Mouse (Mus musculus): ENCODE results near the gene Cinp. TPM values are rescaled to one million over a fixed set of nuclear protein-coding genes. Genes with fewer than 3 reads are reported as not detected.
A peak's percentile ranks its signal among the peaks of the same experiment; 100 is the strongest.

Gene Cinp
- polyA plus RNA-seq, 1 experiment, result 54.4 TPM

- Histone ChIP-seq H3K36me3 (ENCODE audit: control insufficient read depth, insufficient read depth) (peaks cover 3% of the 10 kb centered on the region), H3ac (ENCODE audit: control insufficient read depth, insufficient read length) (no peak overlapping the region), H3K4me3 (no peak overlapping the region), H3K79me2 (ENCODE audit: control insufficient read depth, insufficient read depth) (no peaks in the 10 kb centered on the region), H3K4me2 (ENCODE audit: low read depth) (no peak overlapping the region), H3K27me3 (ENCODE audit: control insufficient read depth, insufficient read depth, insufficient read length) (no peaks in the 10 kb centered on the region)
- no peak for TF ChIP-seq MYOG (IDR thresholded peaks at IDR 0.05; ENCODE audit: control insufficient read depth in 1 of 3, insufficient read depth in 1 of 3, insufficient read length in 2 of 3, low read depth in 2 of 3)
- TF ChIP-seq USF1 (IDR thresholded peaks at IDR 0.05; ENCODE audit: low read depth), result no peak
- no peak for TF ChIP-seq CEBPB (IDR thresholded peaks at IDR 0.05; ENCODE audit: insufficient read depth, poor library complexity, severe bottlenecking)
- TF ChIP-seq MAX (IDR thresholded peaks at IDR 0.05; ENCODE audit: low read depth), result no peak
- no peak for TF ChIP-seq REST (IDR thresholded peaks at IDR 0.05; ENCODE audit: insufficient read depth, insufficient read length)
- TF ChIP-seq SRF (IDR thresholded peaks at IDR 0.05; ENCODE audit: control insufficient read depth, insufficient read length, low read depth), result no peak
- TF ChIP-seq E2F4 (IDR thresholded peaks at IDR 0.05; ENCODE audit: insufficient read depth), result no peak
- TF ChIP-seq POLR2A (IDR thresholded peaks at IDR 0.05; ENCODE audit: insufficient read length, low read depth), result no peak
- no peak for TF ChIP-seq TCF3 (IDR thresholded peaks at IDR 0.05; ENCODE audit: insufficient read length, low read depth)
- no peak for TF ChIP-seq MYOD1 (IDR thresholded peaks at IDR 0.05; ENCODE audit: control insufficient read depth in 1 of 3, insufficient read length in 2 of 3, low read depth in 2 of 3)
- no peak for TF ChIP-seq POLR2AphosphoS2 (IDR thresholded peaks at IDR 0.05; ENCODE audit: insufficient read length, low read depth)
- no peak for TF ChIP-seq TCF12 (IDR thresholded peaks at IDR 0.05; ENCODE audit: insufficient read depth, poor library complexity, severe bottlenecking)
Measured at GRCm38 (mm10) chr12:110903536-110903935, 14.6 kb upstream of the Cinp start.

- H3K27me3 ChIP-seq (ENCODE audit: control insufficient read depth, insufficient read depth, insufficient read length), result no peaks in the 10 kb centered on the region
- peaks cover 8% of the 10 kb centered on the region for H3K36me3 ChIP-seq (ENCODE audit: control insufficient read depth, insufficient read depth)
- no peak overlapping the region for H3ac ChIP-seq (ENCODE audit: control insufficient read depth, insufficient read length)
- H3K79me2 ChIP-seq (ENCODE audit: control insufficient read depth, insufficient read depth), result no peaks in the 10 kb centered on the region
- TF ChIP-seq POLR2AphosphoS2 (IDR thresholded peaks at IDR 0.05; ENCODE audit: insufficient read length, low read depth), result no peak
- no peak for TF ChIP-seq USF1 (IDR thresholded peaks at IDR 0.05; ENCODE audit: low read depth)
- no peak for TF ChIP-seq MYOG (IDR thresholded peaks at IDR 0.05; ENCODE audit: control insufficient read depth in 1 of 3, insufficient read depth in 1 of 3, insufficient read length in 2 of 3, low read depth in 2 of 3)
- TF ChIP-seq MAX (IDR thresholded peaks at IDR 0.05; ENCODE audit: low read depth), result no peak
- TF ChIP-seq CEBPB (IDR thresholded peaks at IDR 0.05; ENCODE audit: insufficient read depth, poor library complexity, severe bottlenecking), result no peak
- TF ChIP-seq REST (IDR thresholded peaks at IDR 0.05; ENCODE audit: insufficient read depth, insufficient read length), result no peak
- TF ChIP-seq SRF (IDR thresholded peaks at IDR 0.05; ENCODE audit: control insufficient read depth, insufficient read length, low read depth), result no peak
- no peak for TF ChIP-seq TCF3 (IDR thresholded peaks at IDR 0.05; ENCODE audit: insufficient read length, low read depth)
- TF ChIP-seq POLR2A (IDR thresholded peaks at IDR 0.05; ENCODE audit: insufficient read length, low read depth), result no peak
- TF ChIP-seq MYOD1 (IDR thresholded peaks at IDR 0.05; ENCODE audit: control insufficient read depth in 1 of 3, insufficient read length in 2 of 3, low read depth in 2 of 3), result no peak
- no peak overlapping the region for H3K4me3 ChIP-seq
- no peak overlapping the region for H3K4me2 ChIP-seq (ENCODE audit: low read depth)
Measured at GRCm38 (mm10) chr12:110902106-110902505, 13.2 kb upstream of the Cinp start.

- Histone ChIP-seq H3K79me2 (ENCODE audit: control insufficient read depth, insufficient read depth) (peaks cover 40% of the 10 kb centered on the region), H3K27me3 (ENCODE audit: control insufficient read depth, insufficient read depth, insufficient read length) (no peaks in the 10 kb centered on the region), H3ac (ENCODE audit: control insufficient read depth, insufficient read length) (no peak overlapping the region), H3K36me3 (ENCODE audit: control insufficient read depth, insufficient read depth) (no peaks in the 10 kb centered on the region), H3K4me3 (no peak overlapping the region), H3K4me2 (ENCODE audit: low read depth) (no peak overlapping the region)
- no peak for TF ChIP-seq TCF12 (IDR thresholded peaks at IDR 0.05; ENCODE audit: insufficient read depth, poor library complexity, severe bottlenecking)
- no peak for TF ChIP-seq POLR2A (IDR thresholded peaks at IDR 0.05; ENCODE audit: insufficient read length, low read depth)
- no peak for TF ChIP-seq E2F4 (IDR thresholded peaks at IDR 0.05; ENCODE audit: insufficient read depth)
- TF ChIP-seq MYOG (IDR thresholded peaks at IDR 0.05; ENCODE audit: control insufficient read depth in 1 of 3, insufficient read depth in 1 of 3, insufficient read length in 2 of 3, low read depth in 2 of 3), result no peak
- TF ChIP-seq CEBPB (IDR thresholded peaks at IDR 0.05; ENCODE audit: insufficient read depth, poor library complexity, severe bottlenecking), result no peak
- no peak for TF ChIP-seq TCF3 (IDR thresholded peaks at IDR 0.05; ENCODE audit: insufficient read length, low read depth)
- no peak for TF ChIP-seq SRF (IDR thresholded peaks at IDR 0.05; ENCODE audit: control insufficient read depth, insufficient read length, low read depth)
- no peak for TF ChIP-seq USF1 (IDR thresholded peaks at IDR 0.05; ENCODE audit: low read depth)
- TF ChIP-seq MAX (IDR thresholded peaks at IDR 0.05; ENCODE audit: low read depth), result no peak
- no peak for TF ChIP-seq REST (IDR thresholded peaks at IDR 0.05; ENCODE audit: insufficient read depth, insufficient read length)
- TF ChIP-seq MYOD1 (IDR thresholded peaks at IDR 0.05; ENCODE audit: control insufficient read depth in 1 of 3, insufficient read length in 2 of 3, low read depth in 2 of 3), result no peak
- no peak for TF ChIP-seq POLR2AphosphoS2 (IDR thresholded peaks at IDR 0.05; ENCODE audit: insufficient read length, low read depth)
Measured at GRCm38 (mm10) chr12:110891887-110892286, 2.9 kb upstream of the Cinp start.

- Histone ChIP-seq H3K36me3 (ENCODE audit: control insufficient read depth, insufficient read depth) (no peaks in the 10 kb centered on the region), H3K27me3 (ENCODE audit: control insufficient read depth, insufficient read depth, insufficient read length) (no peaks in the 10 kb centered on the region), H3K4me3 (peak overlapping the region; percentile 92), H3ac (ENCODE audit: control insufficient read depth, insufficient read length) (peak overlapping the region; percentile 88), H3K79me2 (ENCODE audit: control insufficient read depth, insufficient read depth) (peaks cover 53% of the 10 kb centered on the region), H3K4me2 (ENCODE audit: low read depth) (peak overlapping the region; percentile 100)
- TF ChIP-seq MYOD1 (IDR thresholded peaks at IDR 0.05; ENCODE audit: control insufficient read depth in 1 of 3, insufficient read length in 2 of 3, low read depth in 2 of 3), result no peak
- TF ChIP-seq USF1 (IDR thresholded peaks at IDR 0.05; ENCODE audit: low read depth), result no peak
- no peak for TF ChIP-seq TCF12 (IDR thresholded peaks at IDR 0.05; ENCODE audit: insufficient read depth, poor library complexity, severe bottlenecking)
- TF ChIP-seq E2F4 (IDR thresholded peaks at IDR 0.05; ENCODE audit: insufficient read depth), result no peak
- no peak for TF ChIP-seq MYOG (IDR thresholded peaks at IDR 0.05; ENCODE audit: control insufficient read depth in 1 of 3, insufficient read depth in 1 of 3, insufficient read length in 2 of 3, low read depth in 2 of 3)
- no peak for TF ChIP-seq CEBPB (IDR thresholded peaks at IDR 0.05; ENCODE audit: insufficient read depth, poor library complexity, severe bottlenecking)
- no peak for TF ChIP-seq POLR2AphosphoS2 (IDR thresholded peaks at IDR 0.05; ENCODE audit: insufficient read length, low read depth)
- no peak for TF ChIP-seq MAX (IDR thresholded peaks at IDR 0.05; ENCODE audit: low read depth)
- no peak for TF ChIP-seq POLR2A (IDR thresholded peaks at IDR 0.05; ENCODE audit: insufficient read length, low read depth)
- TF ChIP-seq TCF3 (IDR thresholded peaks at IDR 0.05; ENCODE audit: insufficient read length, low read depth), result no peak
- no peak for TF ChIP-seq SRF (IDR thresholded peaks at IDR 0.05; ENCODE audit: control insufficient read depth, insufficient read length, low read depth)
- TF ChIP-seq REST (IDR thresholded peaks at IDR 0.05; ENCODE audit: insufficient read depth, insufficient read length), result no peak
Measured at GRCm38 (mm10) chr12:110888606-110889005, 339 bp downstream of the Cinp start.

All from myocyte (in vitro differentiated cells).